Mouse (Mus musculus) c-Kit-positive CD71-positive TER-119-negative erythroid progenitor cells, embryonic 14.5 days (primary cell): ENCODE results near the gene Gm20388.
A peak's percentile ranks its signal among the peaks of the same experiment; 100 is the strongest.

Experiments used
- DNase-seq: peaks from one replicate; pipeline ENCODE4 v3.0.0-alpha.2; 2013; ENCODE audit warnings: low read depth

Gm20388 gene

GRCm38 (mm10) chr8:120598579-120598978 is 687.9 kb downstream of the Gm20388 start:
- DNase-seq, result no peak

GRCm38 (mm10) chr8:120599504-120599903 is 688.9 kb downstream of the Gm20388 start:
- DNase-seq, result peak; percentile 61

GRCm38 (mm10) chr8:120602672-120603071 is 692.0 kb downstream of the Gm20388 start:
- no peak for DNase-seq

GRCm38 (mm10) chr8:120607460-120607859 is 696.8 kb downstream of the Gm20388 start:
- DNase-seq, result no peak

- peak; percentile 66 for DNase-seq
These were observed 697.2 kb downstream of the Gm20388 start for GRCm38 (mm10) chr8:120607885-120608284.

- no peak for DNase-seq
These were observed 700.2 kb downstream of the Gm20388 start for GRCm38 (mm10) chr8:120610824-120611223.

GRCm38 (mm10) chr8:120614491-120614890 is 703.9 kb downstream of the Gm20388 start:
- DNase-seq, result no peak

GRCm38 (mm10) chr8:120616663-120617626 is 706.3 kb downstream of the Gm20388 start:
- DNase-seq, result no peak

- DNase-seq, result peak; percentile 59
These were observed 707.5 kb downstream of the Gm20388 start for GRCm38 (mm10) chr8:120618110-120618509.

GRCm38 (mm10) chr8:120619235-120620180 is 708.9 kb downstream of the Gm20388 start:
- no peak for DNase-seq

GRCm38 (mm10) chr8:120620441-120620840 is 709.8 kb downstream of the Gm20388 start:
- no peak for DNase-seq

- no peak for DNase-seq
These were observed 711.5 kb downstream of the Gm20388 start for GRCm38 (mm10) chr8:120622161-120622560.

GRCm38 (mm10) chr8:120623608-120624007 is 713.0 kb downstream of the Gm20388 start:
- DNase-seq, result no peak

- no peak for DNase-seq
These were observed 715.8 kb downstream of the Gm20388 start for GRCm38 (mm10) chr8:120626461-120626860.

- DNase-seq, result no peak
These were observed 716.7 kb downstream of the Gm20388 start for GRCm38 (mm10) chr8:120627298-120627697.

- no peak for DNase-seq
These were observed 719.4 kb downstream of the Gm20388 start for GRCm38 (mm10) chr8:120630031-120630430.

GRCm38 (mm10) chr8:120630848-120631247 is 720.2 kb downstream of the Gm20388 start:
- DNase-seq, result no peak

GRCm38 (mm10) chr8:120631441-120632375 is 721.1 kb downstream of the Gm20388 start:
- no peak for DNase-seq

GRCm38 (mm10) chr8:120632969-120633664 is 722.5 kb downstream of the Gm20388 start:
- DNase-seq, result no peak

GRCm38 (mm10) chr8:120633665-120634271 is 723.1 kb downstream of the Gm20388 start:
- DNase-seq, result no peak
